Mouse (Mus musculus) intestine, postnatal 0 days (tissue): ENCODE results near the gene Hba-a2. TPM values are rescaled to one million over a fixed set of nuclear protein-coding genes. Genes with fewer than 3 reads are reported as not detected.

Experiments
- ATAC-seq: fragments of 200-750 bp; cut with Nextera tagmentation; 2 replicates; pipeline ENCODE4 v1.8.0; 2017; ENCODE audit warnings: mild to moderate bottlenecking, moderate TSS enrichment, moderate library complexity
- H3K27ac ChIP-seq: fragments of 300-500 bp; sonication (generic); 2 replicates; pipeline ENCODE4 v1.5.1; 2014; ENCODE audit warnings: mild to moderate bottlenecking, low read depth, low read length, moderate library complexity
- H3K27me3 ChIP-seq: fragments of 300-500 bp; sonication (generic); replicated peaks from 2 replicates; pipeline ENCODE4 v1.6.1; 2014; ENCODE audit warnings: low read length, mixed read lengths; ENCODE audit not compliant: control insufficient read depth, insufficient read depth
- H3K36me3 ChIP-seq: fragments of 300-500 bp; sonication (generic); 2 replicates; pipeline ENCODE4 v1.6.1; 2014; ENCODE audit warnings: mild to moderate bottlenecking, moderate library complexity; ENCODE audit not compliant: control insufficient read depth, insufficient read depth
- H3K4me1 ChIP-seq: fragments of 300-500 bp; sonication (generic); replicated peaks from 2 replicates; pipeline ENCODE4 v1.6.1; 2014; ENCODE audit warnings: antibody characterized with exemption, low read length, mixed read lengths; ENCODE audit not compliant: control insufficient read depth, insufficient read depth
- H3K4me2 ChIP-seq: fragments of 300-500 bp; sonication (generic); replicated peaks from 2 replicates; pipeline ENCODE4 v1.6.1; 2014; ENCODE audit warnings: low read depth, mild to moderate bottlenecking, moderate library complexity
- H3K4me3 ChIP-seq: fragments of 300-500 bp; sonication (generic); 2 replicates; pipeline ENCODE4 v1.5.1; 2014; ENCODE audit warnings: low read depth, low read length
- H3K9ac ChIP-seq: fragments of 300-500 bp; sonication (generic); 2 replicates; pipeline ENCODE4 v1.6.1; 2014; ENCODE audit warnings: mild to moderate bottlenecking, low read depth, low read length
- H3K9me3 ChIP-seq: fragments of 300-500 bp; sonication (generic); 2 replicates; pipeline ENCODE4 v1.6.1; 2016; ENCODE audit warnings: mixed run types; ENCODE audit not compliant: control insufficient read depth
- CTCF ChIP-seq: sonication (generic); IDR thresholded peaks from 2 replicates; pipeline ENCODE4 v1.5.1; 2016; ENCODE audit warnings: low read depth, mild to moderate bottlenecking, control low read depth, antibody characterized with exemption, moderate library complexity
- WGBS: fragments of 180-500 bp; shearing (Covaris S2); extraction: QIAGEN DNeasy Blood & Tissue Kit; methylation state at CpG from one replicate; pipeline ENCODE4 v1.1.7; 2014; 5-methylcytosine and 5-hydroxymethylcytosine counted together
- polyA plus RNA-seq: library from polyadenylated mRNA; unstranded; fragments of >200 nt; fragmentation: Nextera tagmentation; extraction: Ambion mirVana; gene quantifications from 2 replicates; pipeline ENCODE4 v1.2.1, GENCODE M21; 2015

Gene Hba-a2
- polyA plus RNA-seq, 1 experiment from 2014 or later: 860 TPM

GRCm38 (mm10) chr11:32307006-32307405 lies 10.7 kb downstream of the Hba-a2 start:
- H3K9ac ChIP-seq: no peak overlapping the region
- no peaks in the 10 kb centered on the region for H3K4me1 ChIP-seq
- no peak overlapping the region for H3K4me2 ChIP-seq
- TF ChIP-seq CTCF: no peak
- ATAC-seq: no peak
- H3K36me3 ChIP-seq: no peaks in the 10 kb centered on the region
- no peaks in the 10 kb centered on the region for H3K9me3 ChIP-seq
- no peaks in the 10 kb centered on the region for H3K27me3 ChIP-seq
- no peak overlapping the region for H3K4me3 ChIP-seq
- WGBS: 79% methylated on average over 1 of the region's 1 CpGs
- no peak overlapping the region for H3K27ac ChIP-seq

GRCm38 (mm10) chr11:32309446-32309845 lies 13.2 kb downstream of the Hba-a2 start:
- Histone ChIP-seq H3K27ac (no peak overlapping the region), H3K4me2 (no peak overlapping the region), H3K9me3 (no peaks in the 10 kb centered on the region), H3K27me3 (no peaks in the 10 kb centered on the region), H3K4me3 (no peak overlapping the region), H3K9ac (no peak overlapping the region), H3K36me3 (no peaks in the 10 kb centered on the region), H3K4me1 (no peaks in the 10 kb centered on the region)
- no peak for ATAC-seq
- 66% methylated on average over 4 of the region's 4 CpGs for WGBS
- no peak for TF ChIP-seq CTCF

- WGBS: 72% methylated on average over 3 of the region's 3 CpGs
- no peak overlapping the region for H3K4me2 ChIP-seq
- H3K9me3 ChIP-seq: no peaks in the 10 kb centered on the region
- ATAC-seq: no peak
- no peak for TF ChIP-seq CTCF
- H3K27ac ChIP-seq: no peak overlapping the region
- no peaks in the 10 kb centered on the region for H3K4me1 ChIP-seq
- no peak overlapping the region for H3K4me3 ChIP-seq
- no peaks in the 10 kb centered on the region for H3K27me3 ChIP-seq
- no peak overlapping the region for H3K9ac ChIP-seq
- no peaks in the 10 kb centered on the region for H3K36me3 ChIP-seq
Measured at GRCm38 (mm10) chr11:32309928-32310327, 13.6 kb downstream of the Hba-a2 start.

GRCm38 (mm10) chr11:32316009-32316408 lies 19.7 kb downstream of the Hba-a2 start:
- ATAC-seq: no peak
- no peaks in the 10 kb centered on the region for H3K27me3 ChIP-seq
- H3K9ac ChIP-seq: no peak overlapping the region
- H3K4me2 ChIP-seq: no peak overlapping the region
- WGBS: 88% methylated on average over 3 of the region's 3 CpGs
- H3K27ac ChIP-seq: no peak overlapping the region
- no peaks in the 10 kb centered on the region for H3K9me3 ChIP-seq
- no peak overlapping the region for H3K4me3 ChIP-seq
- no peaks in the 10 kb centered on the region for H3K36me3 ChIP-seq
- TF ChIP-seq CTCF: no peak
- no peaks in the 10 kb centered on the region for H3K4me1 ChIP-seq

- no peaks in the 10 kb centered on the region for H3K36me3 ChIP-seq
- no peak overlapping the region for H3K9ac ChIP-seq
- H3K4me1 ChIP-seq: no peaks in the 10 kb centered on the region
- no peak overlapping the region for H3K4me3 ChIP-seq
- no peaks in the 10 kb centered on the region for H3K9me3 ChIP-seq
- no peak overlapping the region for H3K4me2 ChIP-seq
- no peak overlapping the region for H3K27ac ChIP-seq
- 65% methylated on average over 11 of the region's 11 CpGs for WGBS
- TF ChIP-seq CTCF: no peak
- H3K27me3 ChIP-seq: no peaks in the 10 kb centered on the region
- no peak for ATAC-seq
Measured at GRCm38 (mm10) chr11:32320507-32321195, 24.4 kb downstream of the Hba-a2 start.

- no peaks in the 10 kb centered on the region for H3K9me3 ChIP-seq
- WGBS: 43% methylated on average over 8 of the region's 8 CpGs
- no peak overlapping the region for H3K27ac ChIP-seq
- H3K4me1 ChIP-seq: no peaks in the 10 kb centered on the region
- no peak overlapping the region for H3K4me3 ChIP-seq
- peak; percentile 92 for TF ChIP-seq CTCF
- no peak overlapping the region for H3K9ac ChIP-seq
- no peaks in the 10 kb centered on the region for H3K27me3 ChIP-seq
- no peak overlapping the region for H3K4me2 ChIP-seq
- 0 out of 2 replicates have a peak, but pooled peaks have one; percentile 19 for ATAC-seq
- H3K36me3 ChIP-seq: no peaks in the 10 kb centered on the region
Measured at GRCm38 (mm10) chr11:32321196-32321565, 24.9 kb downstream of the Hba-a2 start.

- WGBS: 14% methylated on average over 15 of the region's 15 CpGs
- Histone ChIP-seq H3K9ac (0 out of 2 replicates have a peak overlapping the region, but pooled peaks have one; percentile 3), H3K27ac (no peak overlapping the region), H3K4me2 (peak overlapping the region; percentile 59), H3K36me3 (no peaks in the 10 kb centered on the region), H3K27me3 (no peaks in the 10 kb centered on the region), H3K4me1 (no peaks in the 10 kb centered on the region), H3K4me3 (peak overlapping the region; percentile 21; the same call in 1 of the 2 replicates), H3K9me3 (no peaks in the 10 kb centered on the region)
- ATAC-seq: peak; percentile 72
- TF ChIP-seq CTCF: peak; percentile 93
Measured at GRCm38 (mm10) chr11:32324609-32325008, 28.3 kb downstream of the Hba-a2 start.
